Mouse (Mus musculus) bone marrow macrophage, adult 2 months (primary cell): Measurements from ENCODE around the gene Morf4l2.

Experiments
- CTCF ChIP-seq: IDR thresholded peaks from 2 replicates; pipeline ENCODE4 v1.5.1; 2012; ENCODE audit warnings: low read depth, mild to moderate bottlenecking, low read length, moderate library complexity
- POLR2A ChIP-seq: IDR thresholded peaks from 2 replicates; pipeline ENCODE4 v1.6.1; 2012; ENCODE audit warnings: mild to moderate bottlenecking, low read depth, low read length, borderline replicate concordance

- TF ChIP-seq POLR2A (no peak), CTCF (no peak)
Measured at GRCm38 (mm10) chrX:136742241-136742640, 1.2 kb downstream of the Morf4l2 start.
